Mouse (Mus musculus) thymus, adult 2 months (tissue): ENCODE measurements around the gene Glis2.

ENCODE experiments used
- CTCF ChIP-seq: fragments of 200-500 bp; IDR thresholded peaks from 2 replicates; pipeline ENCODE4 v1.5.1; 2012; ENCODE audit warnings: mild to moderate bottlenecking, control low read depth, low read length, moderate library complexity, borderline replicate concordance; ENCODE audit not compliant: control insufficient read depth, poor library complexity, insufficient read depth; ENCODE audit errors: extremely low read depth
- POLR2A ChIP-seq: fragments of 200-500 bp; IDR thresholded peaks from 2 replicates; pipeline ENCODE4 v1.6.1; 2012; ENCODE audit warnings: mild to moderate bottlenecking, low read length, control low read depth, moderate library complexity; ENCODE audit not compliant: control insufficient read depth, poor library complexity, insufficient read depth; ENCODE audit errors: extremely low read depth

- TF ChIP-seq CTCF (no peak), POLR2A (peak; percentile 60)
Measured at GRCm38 (mm10) chr16:4558384-4558979, 36.0 kb upstream of the Glis2 start.
